Mouse (Mus musculus): ENCODE data around the gene Gm20538. TPM values are rescaled to one million over a fixed set of nuclear protein-coding genes. Genes with fewer than 3 reads are reported as not detected.

Gm20538 gene
- polyA plus RNA-seq, 1 experiment from 2014 or later: 1.3 TPM

GRCm38 (mm10) chr19:44525551-44526205, 27.0 kb downstream of the Gm20538 start:
- 72% methylated on average over 9 of the region's 9 CpGs for WGBS
- no peak overlapping the region for H3K9ac ChIP-seq
- ATAC-seq (ENCODE audit: insufficient number of reproducible peaks, low FRiP score, low TSS enrichment, low read depth): no peak

GRCm38 (mm10) chr19:44519152-44519551, 33.5 kb downstream of the Gm20538 start:
- H3K4me2 ChIP-seq (replicated peaks): no peak overlapping the region
- H3K27ac ChIP-seq (replicated peaks): no peak overlapping the region
- WGBS: 30% methylated on average over 7 of the region's 7 CpGs
- no peaks in the 10 kb centered on the region for H3K9me3 ChIP-seq (replicated peaks)
- peaks cover 39% of the 10 kb centered on the region for H3K27me3 ChIP-seq
- no peak overlapping the region for H3K4me3 ChIP-seq (replicated peaks)
- no peaks in the 10 kb centered on the region for H3K4me1 ChIP-seq
- H3K36me3 ChIP-seq: no peaks in the 10 kb centered on the region
- ATAC-seq (ENCODE audit: insufficient number of reproducible peaks, low FRiP score, low TSS enrichment, low read depth): no peak
- no peak overlapping the region for H3K9ac ChIP-seq

More at GRCm38 (mm10) chr19:44525551-44526205, 27.0 kb downstream of the Gm20538 start:
- no peak overlapping the region for H3K4me2 ChIP-seq (replicated peaks)
- no peaks in the 10 kb centered on the region for H3K36me3 ChIP-seq
- H3K27me3 ChIP-seq: no peaks in the 10 kb centered on the region
- no peaks in the 10 kb centered on the region for H3K9me3 ChIP-seq (replicated peaks)
- H3K27ac ChIP-seq (replicated peaks): no peak overlapping the region
- H3K4me3 ChIP-seq (replicated peaks): no peak overlapping the region
- H3K4me1 ChIP-seq: no peaks in the 10 kb centered on the region

DNA sequence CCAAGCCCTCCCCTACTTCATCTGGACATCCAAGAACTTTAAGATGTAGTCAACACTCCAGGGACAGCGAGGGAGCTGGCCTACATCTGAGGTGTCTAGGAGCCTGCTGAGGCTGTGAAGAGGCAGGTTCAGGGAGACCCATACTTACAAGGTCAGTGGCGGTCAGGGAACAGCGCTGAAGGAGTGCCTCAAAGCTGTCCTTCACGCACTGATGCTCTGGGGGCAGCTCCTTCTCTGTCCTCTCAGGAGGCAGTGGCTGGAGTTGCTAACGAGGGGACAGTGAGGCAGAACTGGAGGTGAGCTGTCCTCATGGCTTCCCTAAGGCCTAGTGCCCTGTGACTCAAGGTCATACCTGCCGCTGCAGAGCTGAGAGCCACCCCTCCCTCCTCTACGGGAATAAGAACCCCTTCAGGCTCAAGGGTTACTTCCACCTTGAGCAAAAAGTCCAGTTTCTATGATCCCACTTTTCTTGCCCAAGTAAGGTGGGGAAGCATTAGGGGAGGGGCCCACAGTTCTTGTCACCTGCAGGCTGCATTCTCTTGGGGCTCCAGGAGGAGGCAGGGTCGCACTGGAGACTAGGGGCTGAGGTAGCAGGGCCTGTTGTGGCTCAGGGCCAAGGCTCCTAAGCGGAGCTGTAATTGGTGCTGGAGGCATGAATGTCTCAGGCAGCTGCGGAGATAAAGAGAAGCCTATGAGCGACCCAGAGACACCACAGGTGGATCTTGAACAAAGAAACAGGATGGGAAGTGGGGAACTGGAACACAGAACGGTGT, 34.4 kb downstream of the Gm20538 start:
- H3K4me3 ChIP-seq (replicated peaks): no peak overlapping the region
- H3K9ac ChIP-seq: no peak overlapping the region
- peaks cover 49% of the 10 kb centered on the region for H3K27me3 ChIP-seq
- H3K4me1 ChIP-seq: no peaks in the 10 kb centered on the region
- no peaks in the 10 kb centered on the region for H3K36me3 ChIP-seq
- H3K27ac ChIP-seq (replicated peaks): no peak overlapping the region
- WGBS: 58% methylated on average over 12 of the region's 12 CpGs
- ATAC-seq (ENCODE audit: insufficient number of reproducible peaks, low FRiP score, low TSS enrichment, low read depth): no peak
- no peak overlapping the region for H3K4me2 ChIP-seq (replicated peaks)
- no peaks in the 10 kb centered on the region for H3K9me3 ChIP-seq (replicated peaks)

- Histone ChIP-seq H3K36me3 (no peaks in the 10 kb centered on the region), H3K4me2 (replicated peaks) (no peak overlapping the region), H3K4me3 (replicated peaks) (no peak overlapping the region), H3K4me1 (peaks cover 14% of the 10 kb centered on the region), H3K9ac (no peak overlapping the region), H3K9me3 (replicated peaks) (no peaks in the 10 kb centered on the region), H3K27me3 (peaks cover 73% of the 10 kb centered on the region), H3K27ac (replicated peaks) (no peak overlapping the region)
- WGBS: 55% methylated on average over 6 of the region's 6 CpGs
- ATAC-seq (ENCODE audit: insufficient number of reproducible peaks, low FRiP score, low TSS enrichment, low read depth): no peak
Observed at GRCm38 (mm10) chr19:44515769-44516168, 36.9 kb downstream of the Gm20538 start.

DNA sequence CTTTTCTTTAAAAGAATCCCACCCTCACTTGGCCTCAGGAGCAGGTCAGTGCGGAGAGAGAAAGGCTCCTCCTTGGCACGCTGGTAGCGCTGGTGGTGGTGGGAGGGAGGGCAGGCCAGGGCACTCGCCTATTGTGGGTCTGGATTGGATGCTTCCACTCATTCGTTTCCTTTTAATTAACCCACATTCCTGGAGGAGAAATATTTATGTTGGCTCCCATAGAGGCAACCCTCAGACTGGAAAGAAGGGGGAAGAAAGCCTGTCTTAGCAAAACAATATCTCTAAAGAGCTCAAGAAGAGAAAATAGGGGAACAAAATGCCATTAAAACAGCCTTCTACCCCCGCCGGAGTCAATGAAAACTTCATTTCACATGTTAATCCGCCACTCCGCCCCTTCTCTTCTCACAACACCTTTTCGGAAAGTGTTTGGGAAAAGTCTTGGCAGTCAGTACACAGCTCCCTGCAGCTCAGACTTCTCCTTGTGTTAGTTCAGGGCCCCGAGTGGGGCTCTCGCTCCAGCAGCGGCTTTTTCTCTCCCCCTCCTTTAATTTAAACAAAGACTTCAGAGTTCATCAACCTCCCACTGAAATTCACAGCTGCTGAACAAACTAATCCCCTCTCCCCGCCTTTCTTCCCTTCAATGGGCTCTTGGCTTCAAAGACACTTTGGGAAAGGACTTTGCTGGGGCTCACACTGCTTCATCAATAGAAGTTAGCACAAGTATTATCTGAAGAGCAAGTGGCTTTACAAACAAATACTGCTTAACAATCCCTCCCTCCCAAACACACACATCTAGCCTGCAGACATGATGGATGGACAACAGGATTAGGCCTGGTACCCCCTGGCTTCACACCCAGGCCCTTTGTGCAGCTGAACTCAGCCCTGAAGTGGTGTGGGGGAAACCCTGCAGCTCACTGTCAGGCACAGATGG, 37.8 kb downstream of the Gm20538 start:
- Histone ChIP-seq H3K27ac (replicated peaks) (no peak overlapping the region), H3K27me3 (peaks cover 83% of the 10 kb centered on the region), H3K36me3 (no peaks in the 10 kb centered on the region), H3K4me2 (replicated peaks) (no peak overlapping the region), H3K4me3 (replicated peaks) (no peak overlapping the region), H3K9ac (0 out of 2 replicates have a peak overlapping the region, but pooled peaks have one; percentile 4), H3K9me3 (replicated peaks) (no peaks in the 10 kb centered on the region), H3K4me1 (peaks cover 17% of the 10 kb centered on the region)
- WGBS: 17% methylated on average over 14 of the region's 14 CpGs
- no peak for ATAC-seq (ENCODE audit: insufficient number of reproducible peaks, low FRiP score, low TSS enrichment, low read depth)

DNA sequence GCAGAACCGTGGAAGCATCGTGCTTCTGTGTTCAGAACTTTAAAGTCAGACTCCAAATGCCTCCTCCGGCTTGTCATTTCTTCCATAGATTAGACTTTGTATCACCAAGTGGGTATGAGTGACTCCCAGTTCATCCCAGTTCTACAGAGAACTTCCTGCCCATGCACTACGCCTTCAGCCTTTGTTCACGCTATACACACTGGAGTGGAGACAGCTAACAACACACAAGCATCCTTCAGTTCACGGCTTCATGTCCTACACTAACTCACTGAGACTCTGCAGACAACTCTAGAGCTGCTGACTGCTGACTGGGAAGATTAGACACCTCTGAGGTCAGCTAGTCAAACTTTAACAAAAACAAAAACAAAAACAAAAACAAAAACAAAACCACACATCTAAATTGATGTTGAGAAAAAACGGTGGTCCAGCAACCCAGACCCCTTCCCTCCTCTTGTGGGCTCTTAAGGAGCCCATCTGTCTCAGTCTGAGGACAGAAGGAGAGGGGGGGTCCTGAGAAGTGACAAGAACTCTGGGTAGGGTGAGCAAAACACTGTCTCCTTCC, 38.6 kb downstream of the Gm20538 start:
- no peaks in the 10 kb centered on the region for H3K9me3 ChIP-seq (replicated peaks)
- no peak overlapping the region for H3K4me2 ChIP-seq (replicated peaks)
- no peak overlapping the region for H3K27ac ChIP-seq (replicated peaks)
- no peak overlapping the region for H3K9ac ChIP-seq
- no peak overlapping the region for H3K4me3 ChIP-seq (replicated peaks)
- 25% methylated on average over 7 of the region's 7 CpGs for WGBS
- peaks cover 89% of the 10 kb centered on the region for H3K27me3 ChIP-seq
- no peak for ATAC-seq (ENCODE audit: insufficient number of reproducible peaks, low FRiP score, low TSS enrichment, low read depth)
- H3K36me3 ChIP-seq: no peaks in the 10 kb centered on the region
- peaks cover 17% of the 10 kb centered on the region for H3K4me1 ChIP-seq

DNA sequence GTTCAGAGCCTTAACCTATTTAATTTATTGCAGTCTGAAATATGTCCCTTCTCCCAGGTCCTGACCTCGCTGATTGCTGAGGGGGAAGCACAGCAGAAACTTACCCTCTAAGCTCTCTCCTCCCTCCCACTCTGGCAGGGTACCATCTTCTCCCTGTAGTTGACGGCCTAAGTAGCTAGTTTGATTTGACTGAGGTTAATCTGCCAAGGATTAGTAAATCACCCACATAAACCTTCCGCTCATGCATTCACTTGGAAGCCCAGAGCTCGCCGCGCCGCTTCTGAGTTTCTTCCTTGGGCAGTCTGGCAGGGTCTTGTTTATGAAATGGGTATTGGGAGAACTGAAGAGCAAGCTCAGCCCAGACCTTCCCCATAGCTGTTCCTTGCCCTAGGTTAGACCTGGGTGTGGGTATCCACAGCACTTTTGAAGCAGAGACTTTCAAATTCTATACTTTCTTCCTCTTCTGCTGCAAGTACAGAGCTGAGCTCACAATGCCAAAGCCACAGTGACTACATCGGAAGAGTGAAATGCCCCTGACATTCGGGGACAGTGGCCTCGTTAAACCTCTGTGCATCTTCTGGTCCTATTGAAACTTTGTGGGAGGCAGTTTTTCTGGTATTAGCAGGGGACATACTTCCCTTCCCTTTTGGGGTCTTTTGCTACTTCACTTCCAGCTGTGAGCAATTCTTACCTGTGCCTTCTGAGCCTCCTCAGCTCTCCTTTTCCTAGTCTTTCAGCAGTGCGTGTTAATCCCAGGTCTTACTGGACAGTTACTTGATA, 39.4 kb downstream of the Gm20538 start:
- Histone ChIP-seq H3K4me3 (replicated peaks) (no peak overlapping the region), H3K9me3 (replicated peaks) (no peaks in the 10 kb centered on the region), H3K4me2 (replicated peaks) (no peak overlapping the region), H3K4me1 (peaks cover 17% of the 10 kb centered on the region), H3K9ac (no peak overlapping the region), H3K36me3 (no peaks in the 10 kb centered on the region), H3K27ac (replicated peaks) (no peak overlapping the region), H3K27me3 (peaks cover 91% of the 10 kb centered on the region)
- 17% methylated on average over 11 of the region's 11 CpGs for WGBS
- ATAC-seq (ENCODE audit: insufficient number of reproducible peaks, low FRiP score, low TSS enrichment, low read depth): no peak

DNA sequence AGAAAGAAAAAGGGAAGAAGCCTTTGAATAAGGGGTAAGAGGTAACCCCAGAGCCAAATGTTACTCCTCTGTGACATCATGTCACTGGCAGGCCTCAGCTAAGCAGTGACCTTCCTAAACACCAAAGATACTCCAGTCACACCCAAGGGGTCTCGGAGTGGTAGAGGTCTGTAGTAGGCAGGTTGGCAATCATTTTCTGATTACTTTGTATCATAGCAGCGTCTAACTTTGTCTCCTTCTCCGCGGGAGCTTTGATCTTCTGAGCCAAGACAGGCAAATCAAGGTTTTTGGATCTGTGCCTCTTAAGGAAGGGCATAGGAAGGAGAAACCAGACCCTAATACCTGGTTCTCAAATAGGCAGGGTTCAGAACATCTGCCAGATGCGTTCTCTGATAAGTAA, 40.0 kb downstream of the Gm20538 start:
- WGBS: 23% methylated on average over 5 of the region's 5 CpGs
- H3K36me3 ChIP-seq: no peaks in the 10 kb centered on the region
- H3K4me3 ChIP-seq (replicated peaks): no peak overlapping the region
- ATAC-seq (ENCODE audit: insufficient number of reproducible peaks, low FRiP score, low TSS enrichment, low read depth): no peak
- H3K9me3 ChIP-seq (replicated peaks): no peaks in the 10 kb centered on the region
- H3K27me3 ChIP-seq: peaks cover 84% of the 10 kb centered on the region
- H3K4me2 ChIP-seq (replicated peaks): no peak overlapping the region
- H3K27ac ChIP-seq (replicated peaks): no peak overlapping the region
- H3K9ac ChIP-seq: no peak overlapping the region
- peaks cover 17% of the 10 kb centered on the region for H3K4me1 ChIP-seq

DNA sequence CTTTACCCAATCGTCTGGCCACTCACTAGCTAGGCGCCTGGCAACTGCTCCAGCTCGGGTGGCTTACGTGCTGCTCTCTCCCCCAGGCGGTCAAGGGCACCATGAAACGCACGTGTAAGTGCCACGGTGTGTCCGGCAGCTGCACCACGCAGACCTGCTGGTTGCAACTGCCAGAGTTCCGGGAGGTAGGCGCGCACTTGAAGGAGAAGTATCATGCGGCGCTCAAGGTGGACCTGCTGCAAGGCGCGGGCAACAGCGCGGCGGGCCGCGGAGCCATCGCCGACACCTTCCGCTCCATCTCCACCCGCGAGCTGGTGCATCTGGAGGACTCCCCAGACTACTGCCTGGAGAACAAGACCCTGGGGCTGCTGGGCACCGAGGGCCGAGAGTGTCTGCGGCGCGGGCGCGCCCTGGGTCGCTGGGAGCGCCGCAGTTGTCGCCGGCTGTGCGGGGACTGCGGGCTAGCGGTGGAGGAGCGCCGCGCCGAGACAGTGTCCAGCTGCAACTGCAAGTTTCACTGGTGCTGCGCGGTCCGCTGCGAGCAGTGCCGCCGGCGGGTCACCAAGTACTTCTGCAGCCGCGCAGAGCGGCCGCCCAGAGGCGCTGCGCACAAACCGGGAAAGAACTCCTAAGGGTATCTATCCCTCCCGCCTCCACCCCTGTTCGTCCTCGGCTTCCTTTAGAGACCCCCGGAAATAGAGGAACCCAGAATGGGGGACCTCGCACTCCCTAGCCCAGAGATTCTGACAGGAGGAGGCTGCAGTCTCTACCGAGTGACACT, 41.0 kb downstream of the Gm20538 start:
- H3K9ac ChIP-seq: no peak overlapping the region
- H3K4me2 ChIP-seq (replicated peaks): peak overlapping the region; percentile 75
- H3K27me3 ChIP-seq: peaks cover 82% of the 10 kb centered on the region
- H3K27ac ChIP-seq (replicated peaks): no peak overlapping the region
- ATAC-seq (ENCODE audit: insufficient number of reproducible peaks, low FRiP score, low TSS enrichment, low read depth): no peak
- peak overlapping the region; percentile 41 for H3K4me3 ChIP-seq (replicated peaks)
- no peaks in the 10 kb centered on the region for H3K9me3 ChIP-seq (replicated peaks)
- H3K4me1 ChIP-seq: peaks cover 17% of the 10 kb centered on the region
- under 1% methylated on average over 65 of the region's 66 CpGs for WGBS
- no peaks in the 10 kb centered on the region for H3K36me3 ChIP-seq

Data from embryonic facial prominence, embryonic 15.5 days (tissue).